Mouse (Mus musculus) lung, embryonic 16.5 days (tissue): ENCODE results near the gene Cbx8. TPM values are rescaled to one million over a fixed set of nuclear protein-coding genes. Genes with fewer than 3 reads are reported as not detected.

Experiments
- ATAC-seq: fragments of 200-750 bp; cut with Nextera tagmentation; 2 replicates; pipeline ENCODE4 v1.8.0; 2017; ENCODE audit warnings: low read depth, mild to moderate bottlenecking, moderate library complexity
- H3K27ac ChIP-seq: fragments of 300-500 bp; sonication (generic); 2 replicates; pipeline ENCODE4 v1.5.1; 2014; ENCODE audit warnings: mild to moderate bottlenecking, control low read depth, low read length
- H3K27me3 ChIP-seq: fragments of 300-500 bp; sonication (generic); 2 replicates; pipeline ENCODE4 v1.6.1; 2014; ENCODE audit warnings: low read depth, low read length, mixed read lengths; ENCODE audit not compliant: control insufficient read depth, insufficient read depth
- H3K36me3 ChIP-seq: fragments of 300-500 bp; sonication (generic); 2 replicates; pipeline ENCODE4 v1.6.1; 2014; ENCODE audit warnings: low read length; ENCODE audit not compliant: control insufficient read depth, insufficient read depth
- H3K4me1 ChIP-seq: fragments of 300-500 bp; sonication (generic); replicated peaks from 2 replicates; pipeline ENCODE4 v1.6.1; 2014; ENCODE audit warnings: low read length, mixed read lengths; ENCODE audit not compliant: control insufficient read depth, insufficient read depth
- H3K4me2 ChIP-seq: fragments of 300-500 bp; sonication (generic); 2 replicates; pipeline ENCODE4 v1.6.1; 2014; ENCODE audit warnings: low read depth, low read length, control low read depth
- H3K4me3 ChIP-seq: fragments of 300-500 bp; sonication (generic); 2 replicates; pipeline ENCODE4 v1.5.1; 2014; ENCODE audit warnings: mild to moderate bottlenecking, low read length, control low read depth
- H3K9ac ChIP-seq: fragments of 300-500 bp; sonication (generic); 2 replicates; pipeline ENCODE4 v1.6.1; 2014; ENCODE audit warnings: low read length, control low read depth
- H3K9me3 ChIP-seq: fragments of 300-500 bp; sonication (generic); 2 replicates; pipeline ENCODE4 v1.6.1; 2016; ENCODE audit warnings: low read length; ENCODE audit not compliant: control insufficient read depth
- WGBS: fragments of 180-500 bp; shearing (Covaris S2); extraction: QIAGEN DNeasy Blood & Tissue Kit; methylation state at CpG from one replicate; pipeline ENCODE4 v1.1.7; 2014; 5-methylcytosine and 5-hydroxymethylcytosine counted together
- polyA plus RNA-seq: library from polyadenylated mRNA; unstranded; fragments of >200 nt; fragmentation: Nextera tagmentation; extraction: Ambion mirVana; gene quantifications from 2 replicates; pipeline ENCODE4 v1.2.1, GENCODE M21; 2015

Cbx8 gene
- polyA plus RNA-seq, 1 experiment from 2014 or later, result 7.9 TPM

DNA sequence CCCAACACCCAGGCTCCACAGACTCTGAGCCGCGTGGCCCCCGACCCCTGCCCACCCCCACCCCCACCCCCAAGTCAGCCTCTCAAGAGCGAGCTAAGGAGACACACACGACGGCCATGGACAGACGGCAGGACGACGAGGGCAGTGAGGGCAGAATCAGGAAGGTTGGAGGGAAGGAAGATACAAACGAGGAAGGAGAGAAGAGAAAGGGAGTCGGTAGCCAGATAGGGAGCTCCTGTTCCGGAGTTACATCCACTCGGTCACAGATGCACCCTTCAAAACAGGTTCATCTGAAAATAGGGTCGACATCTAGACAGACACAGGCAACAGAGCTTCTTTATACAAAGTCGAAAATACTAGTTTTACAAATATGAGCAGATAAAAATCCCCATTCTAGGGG, 4.3 kb downstream of the Cbx8 start:
- peaks cover 34% of the 10 kb centered on the region for H3K4me1 ChIP-seq
- peaks cover 35% of the 10 kb centered on the region for H3K27me3 ChIP-seq
- H3K4me2 ChIP-seq, result no peak overlapping the region
- no peak overlapping the region for H3K4me3 ChIP-seq
- no peak for ATAC-seq
- no peaks in the 10 kb centered on the region for H3K9me3 ChIP-seq
- 9% methylated on average over 15 of the region's 15 CpGs for WGBS
- peaks cover 7% of the 10 kb centered on the region for H3K36me3 ChIP-seq
- no peak overlapping the region for H3K27ac ChIP-seq
- H3K9ac ChIP-seq, result no peak overlapping the region

DNA sequence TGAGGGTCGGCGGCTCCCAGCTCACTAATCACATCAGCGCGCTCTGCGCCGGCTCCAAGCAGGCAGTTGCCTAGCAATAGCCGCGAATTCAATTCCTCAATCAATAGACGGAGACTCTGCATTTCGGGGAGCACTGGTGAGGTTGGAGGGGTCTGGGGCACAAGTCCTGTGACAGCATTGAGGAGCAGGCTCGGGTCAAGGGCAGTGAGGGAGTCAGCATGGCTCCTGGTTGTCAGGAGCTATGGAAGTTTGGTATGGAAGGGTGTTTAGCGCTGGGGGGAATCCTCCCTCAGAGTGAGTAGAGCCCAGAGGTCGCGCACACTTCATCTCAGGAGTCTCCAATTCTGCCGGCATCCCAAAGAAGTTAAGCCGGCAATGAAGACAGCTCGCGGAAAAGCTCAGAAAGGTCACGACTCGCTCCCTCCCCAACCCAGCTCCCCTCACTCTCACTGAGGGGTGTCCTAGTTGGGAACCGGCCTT, 5.0 kb downstream of the Cbx8 start:
- Histone ChIP-seq H3K9me3 (no peaks in the 10 kb centered on the region), H3K27me3 (peaks cover 34% of the 10 kb centered on the region), H3K4me1 (peaks cover 31% of the 10 kb centered on the region), H3K27ac (no peak overlapping the region), H3K36me3 (peaks cover 8% of the 10 kb centered on the region), H3K9ac (no peak overlapping the region), H3K4me2 (no peak overlapping the region), H3K4me3 (no peak overlapping the region)
- ATAC-seq, result no peak
- WGBS, result 10% methylated on average over 21 of the region's 21 CpGs

DNA sequence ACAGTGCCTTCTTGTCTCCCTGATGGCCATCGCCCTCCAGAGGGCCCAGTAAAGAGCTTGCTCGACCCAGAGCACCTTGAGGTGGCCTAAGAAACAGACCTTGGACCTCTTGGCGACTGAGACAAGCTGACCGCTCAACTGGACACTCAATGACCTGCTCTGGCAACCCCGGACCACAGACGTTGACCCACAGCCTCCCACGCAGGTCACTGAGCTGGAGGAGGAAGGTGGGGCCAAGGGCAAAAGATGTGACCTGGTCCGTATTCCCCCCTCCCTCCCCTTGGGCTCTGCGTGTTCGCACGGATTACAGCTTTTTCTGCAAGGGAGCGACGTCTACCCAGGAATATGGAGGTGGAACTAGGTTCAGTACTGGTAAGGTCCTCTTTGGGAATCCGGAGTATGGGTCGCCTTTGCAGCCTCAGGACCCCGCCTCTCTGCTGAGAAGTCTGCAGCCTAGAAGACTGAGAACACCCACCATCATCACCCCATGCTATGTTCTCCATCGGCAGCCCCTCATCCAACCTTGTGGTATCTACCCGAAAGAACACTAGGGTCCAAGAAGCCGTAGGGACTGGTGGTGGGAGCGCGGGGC, 5.6 kb downstream of the Cbx8 start:
- Histone ChIP-seq H3K9ac (no peak overlapping the region), H3K36me3 (peaks cover 14% of the 10 kb centered on the region), H3K4me3 (no peak overlapping the region), H3K27me3 (peaks cover 34% of the 10 kb centered on the region), H3K9me3 (no peaks in the 10 kb centered on the region), H3K4me2 (no peak overlapping the region), H3K27ac (no peak overlapping the region), H3K4me1 (peaks cover 30% of the 10 kb centered on the region)
- 4% methylated on average over 21 of the region's 21 CpGs for WGBS
- ATAC-seq, result no peak

- Histone ChIP-seq H3K9me3 (no peaks in the 10 kb centered on the region), H3K4me2 (peak overlapping the region; percentile 52), H3K36me3 (peaks cover 15% of the 10 kb centered on the region), H3K27me3 (peaks cover 34% of the 10 kb centered on the region), H3K9ac (no peak overlapping the region), H3K27ac (no peak overlapping the region), H3K4me3 (peak overlapping the region; percentile 28), H3K4me1 (peaks cover 25% of the 10 kb centered on the region)
- peak; percentile 19 for ATAC-seq
- whole genome bisulfite sequencing, result 3% methylated on average over 19 of the region's 19 CpGs
Observed at GRCm38 (mm10) chr11:119034635-119035034, 6.1 kb downstream of the Cbx8 start.

DNA sequence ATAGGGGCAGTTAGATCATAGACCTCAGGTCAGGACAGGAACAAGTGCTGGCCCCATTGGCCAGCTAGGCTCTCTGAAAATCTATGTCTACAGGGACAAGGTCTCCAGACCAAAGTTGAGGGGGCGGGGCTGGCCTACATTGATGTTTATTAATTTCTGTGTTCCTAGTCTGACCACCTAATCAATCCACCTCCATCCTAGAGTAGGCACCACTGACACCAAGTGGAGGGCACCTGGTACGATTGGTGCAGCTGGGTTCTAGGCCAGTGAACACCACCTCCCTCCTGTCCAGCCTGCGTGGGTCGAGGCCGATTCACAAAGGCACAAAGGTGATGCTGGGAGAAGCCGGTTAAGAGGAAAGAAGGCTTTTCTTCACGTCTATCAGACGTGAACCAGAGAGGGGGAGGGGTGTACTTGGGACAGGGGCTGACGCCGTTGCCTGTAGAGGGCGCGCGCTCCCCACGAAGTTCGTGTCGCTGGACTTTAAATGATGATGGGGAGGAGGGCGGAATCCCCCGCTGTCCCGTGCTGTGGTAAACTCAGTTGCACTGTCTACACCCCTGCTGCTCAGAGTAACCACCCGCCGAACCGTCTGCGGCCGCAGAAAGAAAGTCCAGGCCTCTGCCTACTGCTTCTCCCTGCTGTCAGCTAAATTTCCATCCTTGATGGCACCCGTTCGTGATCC, 6.8 kb downstream of the Cbx8 start:
- WGBS, result 2% methylated on average over 26 of the region's 26 CpGs
- Histone ChIP-seq H3K4me2 (peak overlapping the region; percentile 52), H3K9ac (no peak overlapping the region), H3K27ac (no peak overlapping the region), H3K4me3 (peak overlapping the region; percentile 28), H3K9me3 (no peaks in the 10 kb centered on the region), H3K27me3 (peaks cover 33% of the 10 kb centered on the region), H3K36me3 (peaks cover 20% of the 10 kb centered on the region), H3K4me1 (peaks cover 21% of the 10 kb centered on the region)
- peak; percentile 70 for ATAC-seq

DNA sequence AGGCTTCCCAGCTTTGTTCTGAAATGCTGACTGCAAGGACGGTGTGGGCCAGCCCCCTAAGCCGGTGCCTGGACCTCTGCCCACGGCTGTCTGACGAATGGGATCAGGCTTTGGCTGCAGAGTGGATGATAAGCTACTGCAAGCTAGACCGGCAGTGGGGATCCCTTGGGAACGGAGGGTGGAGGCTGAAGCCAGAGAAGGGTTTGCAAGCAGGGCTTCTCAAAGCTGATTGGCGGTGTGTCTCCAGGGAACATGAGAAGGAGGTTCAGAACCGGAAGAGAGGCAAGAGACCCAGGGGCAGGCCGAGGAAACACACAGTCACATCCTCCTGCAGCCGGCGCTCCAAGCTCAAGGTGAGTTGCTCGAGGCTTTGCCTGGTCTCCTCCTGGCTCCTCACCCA, 14.6 kb downstream of the Cbx8 start:
- Histone ChIP-seq H3K36me3 (peaks cover 35% of the 10 kb centered on the region), H3K27me3 (peaks cover under 1% of the 10 kb centered on the region; the same call in 1 of the 2 replicates), H3K4me1 (peaks cover 29% of the 10 kb centered on the region), H3K27ac (no peak overlapping the region), H3K9me3 (no peaks in the 10 kb centered on the region), H3K9ac (no peak overlapping the region), H3K4me3 (no peak overlapping the region), H3K4me2 (peak overlapping the region; percentile 3; the same call in 1 of the 2 replicates)
- no peak for ATAC-seq
- WGBS, result 35% methylated on average over 12 of the region's 12 CpGs

DNA sequence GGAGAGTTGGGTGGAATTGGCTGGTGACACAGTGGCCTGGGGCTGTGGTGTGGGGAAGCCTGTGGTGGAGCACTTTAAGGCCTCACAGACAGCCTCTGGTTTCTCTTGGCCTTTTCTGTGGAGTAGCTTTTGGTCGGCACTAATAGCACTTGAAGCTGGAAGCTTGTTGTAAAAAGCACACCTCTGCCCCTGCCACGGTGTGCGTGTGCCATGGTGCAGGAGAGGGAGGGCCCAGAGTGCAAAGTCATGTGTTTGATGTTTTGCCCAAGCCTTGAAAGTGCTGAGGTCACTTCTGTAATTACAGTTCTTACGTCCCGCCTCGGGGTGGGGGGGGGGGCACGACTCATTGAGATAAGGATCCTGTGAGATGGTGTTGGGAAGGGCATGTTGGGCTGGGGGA, 16.5 kb downstream of the Cbx8 start:
- Histone ChIP-seq H3K4me3 (peak overlapping the region; percentile 88), H3K4me1 (peaks cover 29% of the 10 kb centered on the region), H3K36me3 (peaks cover 24% of the 10 kb centered on the region), H3K9ac (peak overlapping the region; percentile 90), H3K27ac (peak overlapping the region; percentile 89), H3K9me3 (no peaks in the 10 kb centered on the region), H3K27me3 (peaks cover 5% of the 10 kb centered on the region; the same call in 1 of the 2 replicates), H3K4me2 (peak overlapping the region; percentile 89)
- WGBS, result 0% methylated on average over 7 of the region's 7 CpGs
- no peak for ATAC-seq

DNA sequence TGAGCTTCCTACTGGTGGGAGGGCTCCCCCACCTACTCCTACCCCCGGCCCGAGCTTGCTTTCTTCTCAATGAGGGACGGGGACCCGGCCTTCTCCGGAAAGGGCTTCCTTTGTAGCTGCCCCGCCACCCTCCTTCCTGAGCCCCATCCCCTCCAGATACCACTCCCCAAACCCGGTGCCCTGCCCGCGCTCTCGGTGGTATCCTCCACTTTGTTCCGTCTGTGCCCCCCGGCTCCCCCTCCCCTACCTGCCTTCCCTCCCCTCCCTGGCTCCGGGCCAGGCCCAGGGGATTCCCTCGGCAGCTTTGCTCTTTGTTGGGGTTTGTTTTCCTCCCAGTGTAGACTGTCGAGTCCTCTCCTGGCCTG, 17.2 kb downstream of the Cbx8 start:
- ATAC-seq, result no peak; the same call in 1 of the 2 replicates
- H3K27me3 ChIP-seq, result peaks cover 5% of the 10 kb centered on the region; the same call in 1 of the 2 replicates
- peak overlapping the region; percentile 89 for H3K27ac ChIP-seq
- peak overlapping the region; percentile 90 for H3K9ac ChIP-seq
- under 1% methylated on average over 15 of the region's 15 CpGs for WGBS
- H3K4me2 ChIP-seq, result peak overlapping the region; percentile 89
- H3K4me3 ChIP-seq, result peak overlapping the region; percentile 88
- no peaks in the 10 kb centered on the region for H3K9me3 ChIP-seq
- H3K4me1 ChIP-seq, result peaks cover 29% of the 10 kb centered on the region
- H3K36me3 ChIP-seq, result peaks cover 17% of the 10 kb centered on the region

DNA sequence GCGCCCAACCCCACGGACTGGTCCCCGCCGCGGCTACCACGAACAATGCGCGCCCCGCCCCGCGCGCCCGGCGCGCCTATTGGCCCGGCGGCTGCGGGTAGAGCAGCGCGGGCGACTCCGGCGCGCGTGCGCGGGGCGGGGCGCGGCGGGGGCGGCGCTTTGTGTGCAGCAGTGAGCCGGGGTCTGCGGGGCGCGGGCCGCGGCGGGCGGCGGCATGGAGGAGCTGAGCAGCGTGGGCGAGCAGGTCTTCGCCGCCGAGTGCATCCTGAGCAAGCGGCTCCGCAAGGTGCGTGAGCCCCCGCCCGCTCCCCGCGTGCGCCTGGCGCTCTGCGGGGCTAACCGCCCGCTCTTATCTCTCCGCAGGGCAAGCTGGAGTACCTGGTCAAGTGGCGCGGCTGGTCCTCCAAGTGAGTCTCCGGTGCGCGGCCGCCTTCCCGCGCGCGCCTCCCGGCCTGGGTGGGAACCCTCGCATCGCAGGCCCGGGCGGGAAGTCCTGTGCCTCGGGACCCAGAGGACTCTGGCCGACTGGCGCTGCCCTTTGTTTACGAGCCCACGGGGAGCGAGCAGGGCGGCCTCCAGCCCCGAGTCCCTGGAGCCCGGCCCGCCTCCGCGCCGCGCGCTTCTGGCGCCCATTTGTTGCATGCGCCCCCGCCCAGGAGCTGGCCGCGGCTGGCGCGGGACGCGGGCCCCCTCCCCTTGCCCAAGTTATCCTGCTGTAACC, 17.7 kb downstream of the Cbx8 start, which contains the start of gene Cbx2:
TSS of gene Cbx2 (plus strand) at position 68 of the 721 bp plus-strand sequence.
- WGBS, result under 1% methylated on average over 79 of the region's 99 CpGs
- Histone ChIP-seq H3K4me1 (peaks cover 29% of the 10 kb centered on the region), H3K27ac (peak within 1 kb of the TSS; percentile 89), H3K27me3 (peaks cover 5% of the 10 kb centered on the region; the same call in 1 of the 2 replicates), H3K36me3 (peaks cover 12% of the 10 kb centered on the region), H3K9me3 (no peaks in the 10 kb centered on the region), H3K9ac (peak within 1 kb of the TSS; percentile 90), H3K4me3 (peak within 1 kb of the TSS; percentile 88), H3K4me2 (peak within 1 kb of the TSS; percentile 89)
- peak; percentile 93 for ATAC-seq
